Mouse (Mus musculus): Measurements from ENCODE around the gene Cand1.

- no peak for TF ChIP-seq CTCF (IDR thresholded peaks at IDR 0.05; ENCODE audit: insufficient read depth, low read length)
- TF ChIP-seq POLR2A (IDR thresholded peaks at IDR 0.05; ENCODE audit: borderline replicate concordance, extremely low read depth, low read depth, low read length): no peak
These were observed 34.5 kb upstream of the Cand1 start for GRCm38 (mm10) chr10:119274333-119274732.

Measured in lung, adult 2 months (tissue).